Mouse (Mus musculus) splenic B cell, adult 2 months (primary cell): ENCODE measurements around the gene B230118H07Rik.
A peak's percentile ranks its signal among the peaks of the same experiment; 100 is the strongest.

ENCODE experiments used
- DNase-seq: peaks from one replicate; pipeline ENCODE4 v3.0.0-alpha.2; 2011; ENCODE audit warnings: low read depth, low spot score
- H3K27me3 ChIP-seq: 2 replicates; pipeline ENCODE4 v1.6.1; 2012; ENCODE audit warnings: mild to moderate bottlenecking, low read length, moderate library complexity, mixed read lengths; ENCODE audit not compliant: control insufficient read depth, poor library complexity, insufficient read depth, severe bottlenecking
- H3K36me3 ChIP-seq: 2 replicates; pipeline ENCODE4 v1.6.1; 2012; ENCODE audit warnings: mild to moderate bottlenecking, low read length, moderate library complexity, mixed read lengths; ENCODE audit not compliant: control insufficient read depth, poor library complexity, insufficient read depth, severe bottlenecking

B230118H07Rik gene

DNA sequence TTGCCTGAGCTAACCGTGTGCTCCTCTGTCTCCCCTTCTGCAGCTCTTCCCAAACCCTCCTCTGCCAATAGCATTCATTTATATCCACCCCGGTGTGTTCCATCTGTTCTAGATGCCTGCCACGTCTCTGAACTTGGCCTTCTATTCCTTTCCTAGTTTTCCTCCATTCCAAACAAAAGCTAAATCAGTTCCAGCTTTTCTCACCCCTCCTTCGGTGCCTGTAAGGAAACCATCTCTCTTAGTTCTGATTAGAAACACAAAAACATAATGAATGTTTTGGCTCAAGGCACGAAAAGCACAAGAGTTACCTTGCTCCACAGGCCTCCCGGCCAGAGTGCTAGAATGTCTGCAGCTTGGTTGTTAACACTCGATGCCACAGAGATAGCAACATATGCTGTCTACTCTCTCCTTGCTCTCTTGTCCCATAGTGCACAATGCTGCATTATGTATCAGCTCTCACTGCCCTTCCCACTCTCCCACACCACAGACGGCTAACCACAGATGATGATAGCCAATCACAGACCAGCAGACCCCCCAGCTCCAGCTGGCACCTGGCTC lies at the start of gene B230118H07Rik, which contains the start of gene Rag1:
Gene B230118H07Rik (minus strand): TSS at position 419 of the 558 bp plus-strand sequence.
Gene Rag1 (minus strand): TSS at position 388 of the 558 bp plus-strand sequence.
- DNase-seq, result no peak
- H3K27me3 ChIP-seq, result no peaks in the 10 kb centered on the region
- no peaks in the 10 kb centered on the region for H3K36me3 ChIP-seq

DNA sequence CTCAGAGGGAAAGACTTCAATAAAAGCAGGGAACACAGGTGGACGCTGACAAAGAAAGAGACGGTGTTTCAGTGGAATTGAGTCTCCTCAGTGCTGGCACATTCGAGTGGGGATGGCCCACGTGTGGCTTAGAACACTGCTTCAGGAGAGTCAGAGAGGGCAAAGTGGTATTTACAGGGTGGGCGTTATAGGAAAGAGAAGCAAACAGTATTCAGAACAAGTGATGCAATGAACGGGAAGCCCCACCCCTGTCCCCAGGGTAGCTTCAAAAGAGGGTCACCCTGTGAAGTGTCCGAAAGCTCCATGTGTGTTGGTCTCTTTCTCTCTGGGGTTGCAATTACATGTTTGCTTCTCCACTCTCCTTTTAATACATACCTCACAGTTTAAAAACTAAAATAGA lies 46.3 kb upstream of the B230118H07Rik start:
- H3K36me3 ChIP-seq, result peaks cover 12% of the 10 kb centered on the region
- no peaks in the 10 kb centered on the region for H3K27me3 ChIP-seq
- no peak for DNase-seq

DNA sequence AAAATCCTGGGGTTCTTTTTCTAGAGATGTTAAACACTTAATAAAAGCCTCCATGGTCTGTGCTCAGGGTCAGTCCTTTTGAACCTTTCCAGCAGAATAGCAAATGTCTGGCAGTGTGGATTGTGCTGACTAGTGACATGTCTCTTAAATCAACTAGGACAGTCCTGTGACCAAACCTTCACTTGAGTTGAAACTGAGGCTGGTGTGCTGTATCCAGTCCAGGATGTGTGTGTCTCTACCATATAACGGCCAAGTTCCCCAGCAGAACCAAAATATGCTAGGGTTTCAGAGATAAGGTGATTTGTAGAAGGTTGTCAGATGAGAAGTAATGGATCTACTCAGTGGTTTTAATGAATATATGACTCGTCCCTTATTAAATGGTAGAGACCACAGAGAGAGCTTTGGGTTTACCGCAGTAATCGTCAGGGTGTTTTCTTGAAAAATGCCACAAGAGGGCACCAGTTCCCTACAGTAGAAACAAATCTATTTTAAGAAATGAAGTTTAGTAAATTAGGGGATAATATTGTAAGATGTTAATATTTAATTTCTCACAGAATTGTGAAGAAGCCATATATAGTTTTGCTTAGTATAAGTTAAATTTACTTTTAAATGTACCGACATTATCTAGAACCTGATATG lies 44.4 kb upstream of the B230118H07Rik start:
- peaks cover 13% of the 10 kb centered on the region for H3K36me3 ChIP-seq
- DNase-seq, result peak; percentile 69
- no peaks in the 10 kb centered on the region for H3K27me3 ChIP-seq

DNA sequence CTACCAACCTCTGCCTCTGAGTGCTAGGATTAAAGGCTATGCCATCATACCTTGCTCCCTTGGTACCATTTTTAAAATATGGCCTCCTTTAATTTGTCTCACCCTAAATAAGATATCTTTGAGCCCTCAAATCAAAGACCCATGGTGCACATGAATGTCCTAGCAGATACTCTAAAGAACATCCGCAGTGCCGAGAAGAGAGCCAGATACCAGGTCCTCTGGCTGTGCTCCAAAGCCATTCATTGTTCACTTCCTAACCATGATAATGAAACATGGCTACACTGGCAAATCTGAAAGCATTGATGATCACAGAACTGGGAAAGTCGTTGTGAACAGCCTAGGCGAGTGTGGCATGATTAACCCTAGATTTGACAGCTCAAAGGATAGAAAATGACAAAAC lies 43.7 kb upstream of the B230118H07Rik start:
- DNase-seq, result no peak

DNA sequence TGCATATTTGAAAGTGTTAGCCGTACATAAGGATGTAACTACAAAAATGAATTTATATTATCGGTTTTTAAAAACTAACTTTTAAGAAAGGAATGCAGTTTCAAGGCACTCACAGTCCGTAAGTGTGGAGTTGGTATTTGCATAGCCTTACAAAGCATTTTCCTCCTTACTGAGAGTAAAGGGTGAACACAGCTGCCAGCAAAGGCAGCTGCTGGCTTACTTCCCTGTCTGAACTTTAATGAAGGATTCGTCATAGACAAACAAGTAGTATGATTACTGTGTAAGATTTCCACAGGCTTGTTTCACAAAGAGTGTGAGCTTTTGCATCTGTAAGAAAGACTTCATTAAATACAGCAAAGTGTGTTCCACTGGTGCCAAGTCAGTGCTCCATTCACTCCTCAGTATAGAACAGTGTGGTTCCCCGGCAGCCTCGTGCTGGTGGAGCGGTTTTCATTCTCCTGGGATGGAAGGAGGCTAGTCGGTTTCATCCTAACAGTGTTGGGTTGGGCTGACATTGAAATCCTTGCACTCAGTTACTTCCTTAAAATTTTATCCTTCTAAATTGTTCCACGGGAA lies 41.0 kb upstream of the B230118H07Rik start:
- Histone ChIP-seq H3K36me3 (peaks cover 6% of the 10 kb centered on the region; the same call in 1 of the 2 replicates), H3K27me3 (no peaks in the 10 kb centered on the region)
- DNase-seq, result no peak

More for the DNA sequence above, 43.7 kb upstream of the B230118H07Rik start:
- no peaks in the 10 kb centered on the region for H3K27me3 ChIP-seq
- peaks cover 13% of the 10 kb centered on the region for H3K36me3 ChIP-seq

DNA sequence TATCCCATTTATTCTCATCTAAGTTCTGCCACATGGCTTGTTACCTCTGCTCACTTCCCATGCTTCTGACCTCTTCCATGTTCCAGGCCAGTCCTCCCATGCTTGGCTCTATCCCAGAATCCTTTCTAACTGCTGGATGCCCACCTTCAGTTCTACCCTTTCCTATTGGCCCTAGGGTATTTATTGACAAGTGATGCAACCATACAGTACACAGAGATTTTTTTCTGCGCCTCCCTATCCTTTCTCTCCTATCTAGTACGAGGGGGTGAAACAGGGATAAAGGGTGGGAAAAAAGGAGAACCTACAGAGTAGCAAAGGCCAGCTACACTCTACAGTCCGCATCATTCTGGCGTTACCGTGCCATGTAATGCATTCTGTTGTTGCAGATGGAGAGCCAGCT lies 38.7 kb upstream of the B230118H07Rik start:
- Histone ChIP-seq H3K36me3 (peaks cover 6% of the 10 kb centered on the region; the same call in 1 of the 2 replicates), H3K27me3 (no peaks in the 10 kb centered on the region)
- no peak for DNase-seq

DNA sequence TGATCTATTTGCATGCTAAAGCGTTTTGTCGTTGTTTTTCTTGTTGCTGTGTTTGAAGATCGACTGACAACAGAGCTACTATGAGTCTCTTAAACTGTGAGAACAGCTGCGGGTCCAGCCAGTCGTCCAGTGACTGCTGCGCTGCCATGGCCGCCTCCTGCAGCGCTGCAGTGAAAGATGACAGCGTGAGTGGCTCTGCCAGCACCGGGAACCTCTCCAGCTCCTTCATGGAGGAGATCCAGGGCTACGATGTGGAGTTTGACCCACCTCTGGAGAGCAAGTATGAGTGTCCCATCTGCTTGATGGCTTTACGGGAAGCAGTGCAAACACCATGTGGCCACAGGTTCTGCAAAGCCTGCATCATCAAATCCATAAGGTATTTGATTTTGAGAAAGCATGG lies 35.1 kb upstream of the B230118H07Rik start:
- Histone ChIP-seq H3K36me3 (peaks cover 3% of the 10 kb centered on the region; the same call in 1 of the 2 replicates), H3K27me3 (no peaks in the 10 kb centered on the region)
- DNase-seq, result no peak

DNA sequence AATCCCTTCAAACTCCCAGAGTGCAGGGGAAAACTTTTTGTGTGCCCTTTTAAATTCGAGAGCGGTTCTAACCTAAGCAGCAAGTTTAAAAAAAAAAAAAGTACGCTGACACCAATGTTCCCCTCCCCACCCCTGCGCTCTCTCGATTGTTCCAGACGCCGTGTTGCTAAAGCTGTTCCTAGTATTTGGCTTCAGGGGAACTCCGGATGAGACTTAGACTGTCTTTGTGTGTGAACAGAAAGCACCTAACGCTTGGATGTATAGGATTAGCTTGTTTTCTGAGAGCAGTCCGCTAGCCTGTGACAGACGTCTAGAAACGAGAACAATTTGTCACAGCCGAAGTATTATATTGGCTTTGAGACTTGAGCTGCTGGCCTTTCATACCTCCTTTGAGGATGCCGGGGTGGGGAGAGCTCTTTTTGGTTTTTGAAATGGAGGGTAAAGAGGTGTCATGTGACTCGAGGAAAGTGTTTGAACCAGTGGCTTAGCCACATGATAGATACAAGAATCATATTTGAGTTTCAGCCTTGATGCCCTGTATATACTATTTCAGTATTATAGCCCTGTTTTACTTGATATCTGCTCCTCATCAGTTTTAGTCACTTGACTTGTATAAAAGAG lies 29.9 kb upstream of the B230118H07Rik start:
- no peaks in the 10 kb centered on the region; the same call in 1 of the 2 replicates for H3K36me3 ChIP-seq
- no peaks in the 10 kb centered on the region for H3K27me3 ChIP-seq
- DNase-seq, result peak; percentile 44

DNA sequence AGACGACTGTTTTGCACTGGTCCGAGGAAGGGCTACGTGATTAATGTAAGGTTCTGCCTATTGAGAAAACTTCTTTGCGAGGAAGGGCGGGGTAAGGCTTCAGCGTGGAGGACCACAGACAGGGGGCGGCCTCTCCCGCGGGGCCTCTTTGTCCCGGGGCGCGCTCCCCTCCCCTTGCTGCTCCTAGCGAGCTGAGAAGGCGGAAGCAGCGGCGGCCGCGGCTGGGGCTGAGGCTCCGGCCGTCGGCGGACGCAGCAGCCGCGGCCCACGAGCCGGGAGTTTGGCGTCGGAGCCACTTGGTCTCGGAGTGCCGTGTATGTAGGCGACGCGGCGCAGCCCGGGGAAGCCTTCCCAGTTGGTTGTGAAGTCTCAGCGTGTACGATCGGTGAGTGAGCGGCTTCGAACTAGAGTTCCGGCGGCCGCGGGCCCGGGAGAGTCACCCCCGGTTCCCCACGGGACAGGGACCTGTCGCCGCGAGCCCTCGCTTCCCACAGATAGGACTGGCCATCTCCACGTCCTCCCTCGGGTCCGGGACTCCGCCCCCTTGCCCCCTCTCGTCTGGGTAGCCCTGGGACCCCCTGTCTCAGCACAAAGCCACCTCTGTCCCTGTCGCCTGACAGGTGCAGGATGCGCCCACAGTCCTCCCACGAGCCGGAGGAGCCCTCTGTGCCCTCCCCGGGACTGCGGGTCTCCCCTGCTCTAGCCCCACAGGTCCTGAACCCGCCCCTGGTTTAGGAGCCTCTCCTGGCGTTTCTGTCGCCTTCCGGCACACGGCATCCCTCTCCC lies 29.1 kb upstream of the B230118H07Rik start, which contains the start of gene Traf6:
Gene Traf6 (plus strand): TSS at position 194 of the 786 bp plus-strand sequence.
- DNase-seq, result peak; percentile 89
- Histone ChIP-seq H3K27me3 (no peaks in the 10 kb centered on the region), H3K36me3 (no peaks in the 10 kb centered on the region)

DNA sequence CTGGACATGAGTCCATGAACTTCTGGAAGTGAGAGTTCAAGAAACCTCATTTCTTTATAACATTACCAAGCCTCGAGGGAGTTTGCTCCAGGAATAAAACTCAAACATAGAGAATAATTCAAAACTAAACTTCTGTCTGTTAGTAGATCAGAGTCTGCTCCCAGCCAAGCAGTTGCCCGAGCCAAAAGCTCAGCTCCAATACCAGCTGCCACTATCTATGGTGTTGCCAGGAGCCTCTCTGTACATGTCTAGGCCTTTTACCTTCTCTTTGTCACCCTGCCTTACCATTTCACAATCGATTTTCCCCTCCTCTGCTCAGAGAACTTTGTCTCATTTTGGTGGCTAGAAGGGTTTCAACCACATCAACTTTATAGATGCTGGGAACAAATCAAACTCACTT lies 24.2 kb upstream of the B230118H07Rik start:
- Histone ChIP-seq H3K36me3 (no peaks in the 10 kb centered on the region), H3K27me3 (no peaks in the 10 kb centered on the region)
- DNase-seq, result no peak

DNA sequence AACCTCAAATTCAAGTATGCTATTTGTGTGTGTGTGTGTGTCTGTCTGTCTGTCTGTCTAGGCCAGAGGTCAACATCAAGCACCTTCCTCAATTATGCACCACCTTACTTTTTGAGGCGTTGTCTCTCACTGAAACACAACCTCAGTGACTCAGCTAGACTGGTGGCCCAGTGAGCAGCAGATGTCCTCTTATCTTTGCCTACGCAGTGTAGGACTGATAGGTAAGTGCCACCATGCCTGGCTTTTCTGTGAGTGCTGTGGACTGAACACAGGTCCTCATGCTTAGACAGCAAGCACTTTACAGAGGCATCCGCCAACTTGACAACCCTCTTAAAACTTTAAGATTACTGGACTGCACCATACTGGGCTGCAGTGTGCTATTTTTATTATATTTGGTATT lies 19.4 kb upstream of the B230118H07Rik start:
- no peak for DNase-seq
- Histone ChIP-seq H3K36me3 (no peaks in the 10 kb centered on the region), H3K27me3 (no peaks in the 10 kb centered on the region)

DNA sequence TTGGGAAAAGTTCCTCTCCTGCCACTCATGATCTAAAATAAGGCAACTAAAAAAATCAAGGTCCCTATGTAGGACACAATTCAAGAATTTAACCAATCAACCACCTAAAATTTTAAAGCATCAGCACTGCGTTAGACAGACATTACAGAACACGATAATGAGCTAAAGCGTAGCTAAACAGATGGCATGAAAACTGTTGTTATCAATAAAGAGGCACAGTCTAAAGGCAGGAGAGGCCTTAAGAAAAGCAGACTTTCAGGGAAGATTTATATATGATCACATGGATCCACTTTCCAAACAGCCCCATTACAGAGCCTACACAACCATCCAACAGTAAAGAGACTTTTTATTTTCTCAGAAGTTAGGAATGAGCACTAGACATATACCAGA lies 16.4 kb upstream of the B230118H07Rik start:
- DNase-seq, result no peak
- H3K27me3 ChIP-seq, result no peaks in the 10 kb centered on the region

DNA sequence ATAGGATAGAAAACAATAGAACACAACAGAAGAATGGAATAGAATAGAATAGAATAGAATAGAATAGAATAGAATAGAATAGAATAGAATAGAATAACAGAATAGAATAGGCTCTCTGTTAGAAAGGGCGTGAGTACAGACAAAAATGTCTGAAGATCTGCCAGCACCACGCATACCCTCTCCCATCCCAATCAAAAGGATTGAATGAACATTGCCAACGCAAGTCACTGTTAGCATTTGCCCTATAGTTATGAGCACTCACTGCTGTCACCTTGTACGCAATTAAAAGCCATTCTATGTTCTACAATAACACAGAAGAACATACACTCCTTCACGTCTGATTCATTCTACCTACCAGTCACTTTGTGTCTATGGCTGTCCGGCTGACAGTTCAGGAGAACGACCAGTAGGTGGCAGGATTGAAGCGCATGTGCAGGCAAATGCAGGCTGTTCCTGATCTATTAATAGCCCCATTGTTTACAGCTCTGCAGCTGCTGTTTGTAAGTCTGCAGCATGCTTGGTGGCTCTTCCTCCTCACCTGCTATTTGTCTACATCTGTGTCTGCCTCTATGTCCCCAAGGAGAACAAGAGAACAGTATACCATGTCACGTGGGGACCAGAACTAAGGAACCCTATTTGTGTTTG lies 15.8 kb upstream of the B230118H07Rik start:
- no peaks in the 10 kb centered on the region for H3K27me3 ChIP-seq
- peak; percentile 78 for DNase-seq
- H3K36me3 ChIP-seq, result no peaks in the 10 kb centered on the region

More for the DNA sequence above, 16.4 kb upstream of the B230118H07Rik start:
- no peaks in the 10 kb centered on the region for H3K36me3 ChIP-seq

DNA sequence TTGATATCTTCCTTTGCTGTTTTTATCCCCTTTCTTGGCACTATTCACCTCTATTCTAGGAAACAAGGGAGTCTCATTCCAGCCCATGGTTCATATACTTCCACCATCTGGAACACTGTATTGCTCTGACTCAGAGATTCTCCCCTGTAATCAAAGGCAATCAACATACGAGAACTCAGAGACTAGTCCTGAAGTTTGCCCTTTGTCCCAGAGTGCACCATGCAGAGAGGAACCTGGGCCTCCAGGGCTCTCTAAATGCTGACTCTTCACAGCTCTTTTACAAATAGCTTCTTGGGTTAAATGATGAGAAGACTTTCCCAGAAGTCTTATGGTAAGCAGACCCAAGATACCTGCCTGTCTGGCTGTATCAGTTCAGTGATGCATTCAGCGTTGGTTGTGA lies 11.2 kb upstream of the B230118H07Rik start:
- no peak for DNase-seq
- H3K27me3 ChIP-seq, result no peaks in the 10 kb centered on the region
- H3K36me3 ChIP-seq, result no peaks in the 10 kb centered on the region
